Mouse (Mus musculus): ENCODE measurements around the gene 9330182L06Rik.
A peak's percentile ranks its signal among the peaks of the same experiment; 100 is the strongest.

9330182L06Rik gene

DNA sequence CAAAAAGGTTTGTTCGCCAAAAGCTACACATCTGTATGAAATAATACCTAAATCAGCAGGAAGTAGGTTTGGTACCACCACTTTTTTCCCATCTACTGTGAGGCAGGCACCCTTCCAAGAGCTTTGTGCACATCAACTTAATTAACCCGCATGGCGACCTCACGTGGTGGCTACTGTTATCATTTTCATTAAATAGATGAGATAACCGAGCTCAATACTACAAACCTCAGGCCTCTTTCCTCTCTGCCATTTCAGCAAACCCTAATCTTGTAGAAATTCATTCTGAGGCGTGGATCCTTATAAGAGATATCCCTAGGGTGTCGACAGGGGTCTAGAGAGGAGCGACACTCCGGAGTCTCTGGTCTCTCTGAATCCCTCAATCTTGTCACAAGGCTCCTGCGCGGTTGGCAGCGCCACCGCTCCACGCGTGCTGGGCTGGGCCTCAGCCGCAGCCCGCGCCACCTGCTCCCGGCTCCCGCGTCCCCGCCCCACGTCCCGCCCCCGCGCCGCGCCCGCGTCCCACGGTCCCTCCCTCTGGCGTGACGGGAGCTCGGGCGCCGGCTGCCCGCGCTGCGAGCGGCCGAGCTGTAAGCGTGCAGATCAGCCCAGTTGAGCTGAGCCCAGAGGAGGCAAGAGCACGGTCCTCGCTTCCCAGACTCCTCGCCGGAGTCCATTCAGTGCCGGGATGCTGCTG lies at the start of gene 9330182L06Rik:
Gene 9330182L06Rik (plus strand): TSS at position 533 of the 694 bp plus-strand sequence.
- peak; percentile 53 for DNase-seq

DNA sequence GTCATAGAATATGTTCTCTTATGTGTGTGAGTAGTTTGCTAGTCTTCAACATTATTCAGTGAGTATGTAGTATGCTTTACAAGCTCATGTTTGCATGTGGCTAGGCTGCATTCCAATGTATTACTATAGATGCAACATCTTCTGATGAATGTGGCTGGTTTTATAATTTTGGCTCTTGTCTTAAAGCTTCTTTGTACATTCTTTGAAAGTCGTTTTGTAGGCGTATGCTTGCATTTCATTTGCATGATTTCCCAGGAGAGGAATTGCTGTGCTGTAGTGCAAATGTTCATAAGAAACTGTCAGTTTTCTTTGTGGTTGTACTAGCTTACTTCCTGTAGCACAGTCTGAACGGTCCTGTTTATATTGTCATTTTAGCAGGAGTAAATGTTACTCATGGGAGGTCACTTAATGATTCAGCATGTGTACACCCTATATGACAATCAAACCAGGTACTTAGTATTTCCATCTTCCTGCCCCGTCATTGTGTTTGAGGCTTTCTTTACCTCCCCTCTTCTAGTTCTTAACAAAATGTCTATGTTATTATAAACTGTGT lies 38.4 kb upstream of the 9330182L06Rik start:
- DNase-seq, result no peak

DNA sequence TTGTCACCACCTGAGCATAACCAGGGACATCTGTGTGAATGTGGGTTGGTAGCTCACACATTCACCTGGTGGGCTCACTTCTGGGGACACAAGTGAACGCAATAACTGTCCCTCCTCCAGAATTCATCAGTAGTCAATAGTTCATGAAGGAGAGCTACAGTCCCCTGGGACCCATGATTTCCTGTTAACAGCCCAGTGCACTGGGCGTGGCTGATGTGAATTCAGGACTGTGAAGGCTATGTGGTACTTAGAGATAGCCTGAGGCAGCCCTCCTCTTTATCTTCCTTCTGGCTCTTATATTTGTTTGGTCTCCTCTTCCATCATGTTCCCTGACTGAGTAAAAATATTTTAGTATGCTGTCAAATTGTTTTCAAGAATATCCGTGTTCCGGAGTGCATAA lies 1.6 kb upstream of the 9330182L06Rik start:
- no peak for DNase-seq

DNA sequence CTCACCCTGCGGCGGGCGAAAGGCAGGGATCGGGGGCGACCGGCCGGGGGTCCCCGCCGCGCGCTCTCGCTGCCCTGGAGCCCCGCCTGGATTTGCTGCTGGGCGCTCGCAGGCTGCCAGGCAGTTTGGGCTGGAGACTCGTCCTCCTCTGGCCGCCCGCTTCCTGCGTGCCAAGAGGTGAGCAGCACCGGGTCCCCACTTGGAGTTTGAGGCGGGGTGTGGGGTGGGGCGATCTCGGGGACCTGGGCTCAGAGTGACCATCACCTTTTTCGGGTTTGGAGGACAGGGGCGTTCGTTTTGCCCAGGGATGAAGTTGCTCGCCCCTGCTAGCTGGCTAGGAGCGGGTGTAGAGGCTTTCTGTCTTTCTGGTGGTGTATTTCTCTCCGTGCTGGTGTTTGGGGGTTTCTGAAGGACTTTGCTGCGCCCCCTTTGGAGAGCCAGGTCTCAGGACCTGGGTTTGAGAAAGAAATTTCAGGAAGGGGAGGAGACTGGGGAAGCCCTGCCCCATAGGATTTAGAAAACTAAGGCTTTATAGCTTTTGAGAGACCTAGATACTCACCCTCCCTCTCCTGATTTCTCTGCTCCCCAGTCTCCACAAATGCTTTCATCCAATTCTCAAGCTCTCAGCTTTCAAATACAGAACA lies 484 bp downstream of the 9330182L06Rik start:
- DNase-seq, result peak; percentile 8

DNA sequence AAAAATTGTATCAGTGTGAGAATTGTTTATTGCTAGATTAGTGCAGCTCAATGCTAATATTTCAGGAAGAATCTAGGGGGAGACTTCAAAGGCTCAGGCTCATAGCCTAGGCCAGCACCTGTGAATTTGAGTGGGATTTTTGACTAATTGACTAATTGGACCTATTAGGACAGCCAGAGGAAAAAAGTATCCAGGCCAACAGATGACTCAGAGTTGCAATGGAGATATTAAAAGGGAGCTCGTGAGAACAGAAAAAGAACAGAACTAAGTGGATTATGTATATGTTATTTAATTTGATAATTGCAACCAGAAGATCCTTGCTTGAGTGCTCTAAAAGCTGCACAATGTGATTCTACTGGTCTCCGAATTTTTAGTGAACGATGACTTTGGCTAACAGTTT lies 3.7 kb downstream of the 9330182L06Rik start:
- DNase-seq, result no peak

DNA sequence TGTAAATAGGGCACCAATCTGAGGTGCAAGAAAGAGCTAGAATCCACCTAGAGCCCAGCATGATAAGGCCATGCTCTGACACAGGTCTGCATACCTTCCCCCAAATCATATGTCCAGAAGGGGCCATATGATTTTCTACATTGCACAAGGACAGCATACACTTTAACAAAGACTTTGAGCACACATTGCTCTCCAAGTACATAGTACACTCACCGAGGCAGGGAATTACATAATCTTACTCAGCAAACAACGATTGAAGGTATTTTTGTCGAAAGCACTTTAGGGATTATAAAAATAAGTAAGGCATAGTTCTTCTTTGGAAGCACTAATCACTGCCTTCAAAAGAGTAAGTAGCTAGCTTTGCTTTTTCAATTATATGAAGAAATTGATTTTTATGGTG lies 7.1 kb downstream of the 9330182L06Rik start:
- DNase-seq, result peak; percentile 35

DNA sequence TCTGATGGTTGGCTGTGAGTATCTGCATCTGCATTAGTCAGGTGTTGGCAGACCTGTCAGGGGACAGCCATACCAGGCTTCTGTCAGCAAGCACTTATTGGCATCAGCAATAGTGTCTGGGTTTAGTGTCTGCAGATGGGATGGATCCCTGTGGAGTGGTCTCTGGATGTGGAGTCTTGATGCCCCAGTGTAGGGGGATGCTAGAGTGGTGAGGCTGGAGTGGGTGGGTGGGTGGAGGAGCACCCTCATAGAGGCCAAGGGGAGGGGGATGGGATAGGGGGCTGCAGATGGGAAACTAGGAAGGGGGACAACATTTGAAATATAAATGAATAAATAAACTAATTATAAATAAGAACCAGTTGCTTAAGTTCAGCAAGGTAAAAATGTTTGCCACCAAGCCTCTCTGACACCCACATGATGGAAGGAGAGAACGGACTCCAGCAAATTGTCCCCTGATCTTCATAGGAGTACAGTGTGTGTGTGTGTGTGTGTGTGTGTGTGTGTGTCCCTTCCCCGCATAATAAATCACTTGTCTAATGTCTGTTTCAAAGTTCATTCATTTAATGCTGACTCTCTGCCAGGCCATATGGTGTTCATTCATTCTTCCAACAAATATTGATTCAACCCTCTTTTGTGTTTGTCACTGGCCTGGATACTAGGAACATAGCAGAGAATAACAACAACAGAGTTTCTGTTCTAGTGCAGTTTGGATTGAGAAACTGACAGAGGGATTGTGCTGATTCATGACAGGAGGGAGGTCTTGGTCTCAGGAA lies 30.0 kb downstream of the 9330182L06Rik start:
- no peak for DNase-seq

DNA sequence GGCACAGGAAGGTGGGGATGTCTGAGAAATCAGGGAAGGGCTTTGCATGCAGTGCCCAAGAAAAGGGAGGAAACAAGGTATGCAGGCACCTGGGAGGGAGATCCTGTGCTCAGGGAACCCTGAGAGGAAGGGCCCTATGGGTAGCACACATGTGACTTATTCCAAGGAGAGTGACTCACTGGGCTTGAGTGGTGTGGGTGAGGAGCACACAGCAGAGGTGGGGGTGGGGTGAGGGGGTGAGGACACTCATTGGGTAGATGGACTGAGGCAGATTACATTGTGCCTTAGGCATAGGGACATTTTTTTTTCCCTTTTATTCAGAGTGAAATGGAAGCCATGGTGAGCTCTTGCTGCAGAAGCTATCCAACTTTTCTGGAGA lies 30.6 kb downstream of the 9330182L06Rik start:
- peak; percentile 17 for DNase-seq

DNA sequence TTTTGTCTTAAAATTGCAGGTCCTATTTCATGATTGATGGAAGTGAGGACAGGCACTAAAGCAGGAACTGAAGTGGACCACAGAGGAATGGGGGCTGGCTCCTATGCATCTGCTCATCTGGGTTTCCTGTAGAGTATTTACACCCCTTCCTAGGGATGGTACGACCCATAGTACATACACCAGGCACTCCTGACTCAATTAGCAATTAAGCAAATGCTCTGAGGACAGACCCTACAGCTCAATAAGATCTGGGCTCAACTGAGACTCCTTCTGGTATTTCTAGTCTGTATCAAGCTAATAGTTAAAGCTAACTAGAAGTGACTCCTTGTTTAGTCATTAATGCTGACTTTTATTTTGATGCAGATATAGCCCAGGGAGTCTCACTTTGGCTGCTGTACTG lies 60.9 kb downstream of the 9330182L06Rik start:
- no peak for DNase-seq

DNA sequence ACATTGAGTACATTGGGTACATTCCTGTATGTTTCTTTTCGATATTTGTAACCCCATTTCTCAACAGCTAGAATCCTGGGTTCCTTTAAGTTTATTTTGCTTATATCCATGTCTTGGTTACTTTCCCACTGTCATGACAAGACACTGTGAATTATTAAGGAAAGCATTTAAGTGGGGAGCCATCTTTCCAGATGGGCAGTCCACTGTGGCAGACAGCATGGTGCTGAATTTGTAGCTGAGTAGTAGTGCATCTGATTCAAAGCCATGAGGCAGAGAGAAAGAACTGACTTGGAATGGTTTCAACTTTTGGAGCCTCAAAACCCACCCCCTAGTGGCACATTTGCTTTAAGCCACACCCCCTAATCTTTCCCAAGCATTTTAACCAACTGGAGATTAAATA lies 61.6 kb downstream of the 9330182L06Rik start:
- DNase-seq, result no peak

DNA sequence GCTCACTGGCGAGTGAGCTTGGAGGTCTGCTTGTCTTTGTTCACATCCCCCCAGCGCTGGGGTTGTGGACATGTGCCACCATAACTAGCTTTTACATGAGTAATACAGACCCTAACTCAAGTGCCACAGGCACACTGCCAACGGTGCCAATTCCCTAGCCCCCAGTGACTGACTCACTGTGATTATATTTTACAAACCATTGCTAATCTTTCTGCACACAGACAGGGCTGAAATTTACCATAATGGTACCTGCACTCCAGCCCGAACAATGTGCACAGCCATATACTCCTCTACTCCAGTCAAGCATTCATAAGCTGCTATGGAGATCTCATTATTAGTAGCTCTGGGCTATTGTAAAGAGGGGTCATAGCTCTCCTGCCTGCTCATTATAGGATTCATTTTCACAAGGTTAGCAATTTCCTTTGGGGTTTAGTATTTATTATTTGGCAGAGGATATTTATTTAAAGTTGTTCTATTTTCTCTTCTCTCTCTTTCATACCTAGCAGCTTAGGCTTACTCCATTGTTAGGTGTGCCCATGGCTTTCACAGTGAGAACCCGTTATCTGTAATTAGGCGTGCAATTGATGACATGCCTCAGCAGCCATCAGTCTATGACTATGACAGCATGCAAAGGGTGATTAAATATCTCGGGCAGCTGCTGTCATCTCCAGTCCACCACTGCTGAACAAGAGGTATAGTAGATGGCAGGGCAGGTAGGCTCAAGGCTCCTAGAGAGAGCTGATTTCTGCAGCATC lies 73.0 kb downstream of the 9330182L06Rik start:
- no peak for DNase-seq

DNA sequence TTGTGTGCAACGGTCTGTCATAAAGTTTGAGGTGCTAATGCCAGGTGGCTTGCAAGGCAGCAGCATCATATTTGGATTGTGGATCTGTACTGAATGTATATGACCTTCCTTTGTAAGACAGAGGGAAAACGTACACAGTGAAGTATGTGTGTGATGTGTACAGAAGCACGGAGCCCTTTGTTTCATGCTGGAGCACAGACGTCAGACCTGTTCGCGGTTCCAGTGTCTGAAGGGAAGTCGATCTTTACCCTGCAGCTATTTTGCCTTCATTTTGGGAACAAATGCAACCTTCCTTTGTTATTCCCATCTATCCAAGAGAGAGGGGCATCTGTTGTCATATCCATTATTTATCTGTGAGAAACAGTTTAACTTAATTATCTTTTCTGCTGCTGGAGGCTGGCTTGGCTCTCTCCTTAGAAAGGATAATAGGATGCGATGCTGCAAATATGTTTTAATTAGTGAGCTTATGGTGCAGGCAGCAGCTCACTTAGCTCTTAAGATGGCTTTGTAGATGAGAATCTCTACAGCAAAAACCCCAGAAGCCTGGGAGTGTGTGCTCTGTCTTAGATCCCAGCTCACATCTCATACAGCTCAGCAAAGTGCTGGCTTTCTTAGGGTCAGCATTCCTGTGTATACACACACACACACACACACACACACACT lies 73.7 kb downstream of the 9330182L06Rik start:
- no peak for DNase-seq

DNA sequence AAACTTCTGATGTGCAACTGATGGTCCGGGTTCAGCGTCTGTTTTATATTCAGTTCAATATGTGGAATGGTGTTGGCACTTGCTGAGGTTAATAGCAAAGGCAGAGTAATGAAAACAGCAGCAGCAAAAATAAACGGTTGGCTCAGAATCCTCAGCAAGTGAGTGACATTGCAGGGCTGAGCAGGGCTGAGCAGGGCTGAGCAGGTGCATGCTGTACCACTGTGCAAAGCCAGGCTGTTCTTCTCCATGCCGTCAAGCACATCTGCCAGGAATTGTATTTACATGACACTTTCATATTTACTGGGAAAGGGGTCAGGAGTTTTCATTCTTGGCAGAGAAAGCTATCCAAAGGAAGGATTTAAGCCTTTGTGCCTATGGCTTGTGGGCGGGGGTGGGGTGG lies 78.7 kb downstream of the 9330182L06Rik start:
- no peak for DNase-seq

DNA sequence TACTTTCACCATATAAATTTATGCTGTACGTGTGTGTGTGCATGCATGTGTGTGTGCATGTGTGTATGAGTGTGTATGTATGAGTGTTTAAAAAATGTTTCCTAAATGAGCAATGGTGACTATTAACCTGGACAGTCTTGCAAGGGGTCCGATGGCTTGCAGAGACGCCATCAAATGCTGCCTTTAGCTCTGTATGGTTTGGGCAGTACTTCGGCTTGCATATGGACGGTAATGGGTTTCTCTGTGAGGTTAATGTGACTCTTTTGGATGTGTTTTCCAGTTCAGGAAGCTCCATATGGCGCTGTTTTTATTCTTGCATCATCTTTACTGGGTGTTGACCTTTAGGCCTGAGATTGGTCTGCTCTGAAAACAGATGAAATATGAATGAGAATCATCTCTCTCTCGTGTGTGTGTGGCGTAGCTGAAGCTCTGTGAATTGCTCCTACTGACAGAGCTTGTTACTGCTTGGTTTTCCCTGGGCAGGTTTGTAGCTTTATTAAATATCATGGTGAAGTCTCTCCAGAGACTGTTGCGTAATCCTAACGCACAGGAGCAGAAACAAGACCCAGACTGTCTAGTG lies 79.2 kb downstream of the 9330182L06Rik start:
- no peak for DNase-seq

DNA sequence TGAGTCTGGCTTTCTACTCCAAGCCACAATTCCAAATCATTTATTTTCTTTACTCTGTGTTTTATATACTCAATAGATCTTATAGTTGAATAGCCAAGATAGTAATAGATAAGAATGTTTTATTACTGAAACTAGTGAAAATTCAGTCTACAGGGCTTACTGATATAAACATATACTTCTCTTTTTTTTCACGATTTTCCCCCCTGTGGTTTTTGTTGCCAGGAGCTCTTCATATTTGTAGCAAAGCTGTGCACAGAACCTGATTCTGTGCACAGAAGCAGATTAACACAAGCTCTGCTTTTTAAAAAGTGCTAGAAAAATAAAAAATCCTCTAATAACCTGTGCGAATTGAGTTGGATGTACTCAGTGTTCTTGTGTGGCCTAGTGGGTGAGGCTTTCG lies 79.7 kb downstream of the 9330182L06Rik start:
- DNase-seq, result no peak

DNA sequence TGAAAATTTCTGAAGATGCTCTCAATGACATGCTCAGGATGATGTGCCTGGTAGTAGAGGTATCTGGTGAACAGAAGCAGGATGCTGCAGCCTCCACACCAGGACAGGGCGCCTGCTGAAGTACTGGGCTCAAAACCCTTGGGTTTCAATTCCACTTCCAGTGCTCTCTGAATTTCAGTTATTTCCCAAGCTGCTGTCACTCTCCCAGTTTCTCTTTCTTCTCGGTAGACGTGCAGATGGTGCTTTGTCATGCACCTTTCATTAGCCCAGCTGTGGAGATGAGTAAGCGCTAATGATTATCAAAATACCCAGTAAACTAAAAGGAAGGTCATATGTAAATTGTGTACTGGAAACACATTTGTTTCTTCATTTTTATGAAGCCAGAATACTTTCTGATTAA lies 80.6 kb downstream of the 9330182L06Rik start:
- no peak for DNase-seq

DNA sequence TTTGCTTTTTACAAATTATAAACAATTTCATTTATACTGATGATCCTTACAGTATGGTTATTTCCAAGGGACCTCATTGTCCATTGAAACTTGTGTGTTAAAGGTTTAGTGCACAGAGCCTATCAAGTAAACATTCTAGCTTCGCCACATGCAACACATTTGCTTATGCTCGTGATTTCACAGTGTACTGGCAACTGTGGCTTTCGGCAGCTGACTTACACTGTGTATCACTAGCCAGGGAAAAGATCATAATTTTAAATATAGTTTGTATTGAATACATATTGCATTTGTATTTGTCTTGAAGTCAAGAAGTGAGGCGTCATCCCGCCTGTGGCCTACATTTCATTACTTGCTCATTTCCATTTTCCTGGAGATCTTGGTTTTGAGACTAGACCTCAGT lies 86.2 kb downstream of the 9330182L06Rik start:
- DNase-seq, result no peak

DNA sequence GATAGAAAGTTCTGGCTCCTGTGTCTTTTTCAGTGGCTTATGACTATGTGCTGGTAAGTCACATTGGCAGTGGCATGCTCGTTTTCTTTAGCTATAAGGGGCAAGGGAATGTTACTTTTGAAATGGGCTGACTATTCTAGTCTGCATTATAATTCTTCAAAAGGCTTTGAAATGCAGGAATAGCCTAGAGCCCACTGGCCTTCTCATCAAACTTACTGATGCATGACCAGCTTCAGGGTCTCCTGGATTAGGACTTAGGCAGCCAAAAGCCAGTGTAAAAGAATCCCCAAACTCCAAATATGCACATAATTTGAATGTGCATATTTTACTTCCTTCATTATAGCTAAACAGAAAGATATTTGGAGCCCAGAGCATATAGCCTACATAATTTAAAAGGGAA lies 86.7 kb downstream of the 9330182L06Rik start:
- no peak for DNase-seq

DNA sequence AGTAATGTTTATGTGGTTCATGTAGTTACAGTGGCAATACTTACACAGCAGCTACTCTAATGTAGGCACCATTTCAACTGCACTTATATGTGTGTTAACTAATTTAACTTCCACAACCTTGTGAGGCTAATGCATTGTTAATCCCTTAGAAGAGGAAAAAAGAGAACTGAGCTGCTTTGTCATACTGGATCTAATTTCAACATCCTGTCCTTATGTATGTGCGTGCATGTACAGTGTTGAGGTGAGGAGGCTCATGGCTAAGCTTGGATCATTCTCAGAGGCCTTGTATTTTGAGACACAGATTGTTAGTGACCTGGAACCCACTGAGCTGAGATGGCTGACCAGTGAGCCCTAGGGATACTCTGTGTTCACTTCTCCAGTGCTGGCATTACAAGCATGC lies 88.3 kb downstream of the 9330182L06Rik start:
- DNase-seq, result no peak

DNA sequence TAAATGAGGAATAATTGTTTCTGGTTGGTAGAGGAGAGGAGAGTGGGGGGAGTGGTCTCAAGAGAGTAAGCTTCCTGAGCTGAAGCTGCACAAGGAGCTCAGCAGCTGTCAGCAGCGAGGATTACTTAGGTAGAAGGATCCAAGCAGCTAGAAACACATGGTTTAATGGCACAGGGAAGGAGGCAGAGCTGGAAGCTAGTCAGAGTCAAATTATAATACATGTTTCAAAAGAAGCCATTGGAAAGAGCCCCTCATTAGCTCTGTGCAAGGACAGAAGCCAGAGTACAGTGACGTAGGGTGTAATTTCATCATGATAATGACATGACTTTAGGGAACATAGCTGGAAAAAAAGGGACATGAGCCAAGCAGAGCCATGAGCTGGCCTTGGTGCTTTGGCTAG lies 92.2 kb downstream of the 9330182L06Rik start:
- DNase-seq, result no peak

DNA sequence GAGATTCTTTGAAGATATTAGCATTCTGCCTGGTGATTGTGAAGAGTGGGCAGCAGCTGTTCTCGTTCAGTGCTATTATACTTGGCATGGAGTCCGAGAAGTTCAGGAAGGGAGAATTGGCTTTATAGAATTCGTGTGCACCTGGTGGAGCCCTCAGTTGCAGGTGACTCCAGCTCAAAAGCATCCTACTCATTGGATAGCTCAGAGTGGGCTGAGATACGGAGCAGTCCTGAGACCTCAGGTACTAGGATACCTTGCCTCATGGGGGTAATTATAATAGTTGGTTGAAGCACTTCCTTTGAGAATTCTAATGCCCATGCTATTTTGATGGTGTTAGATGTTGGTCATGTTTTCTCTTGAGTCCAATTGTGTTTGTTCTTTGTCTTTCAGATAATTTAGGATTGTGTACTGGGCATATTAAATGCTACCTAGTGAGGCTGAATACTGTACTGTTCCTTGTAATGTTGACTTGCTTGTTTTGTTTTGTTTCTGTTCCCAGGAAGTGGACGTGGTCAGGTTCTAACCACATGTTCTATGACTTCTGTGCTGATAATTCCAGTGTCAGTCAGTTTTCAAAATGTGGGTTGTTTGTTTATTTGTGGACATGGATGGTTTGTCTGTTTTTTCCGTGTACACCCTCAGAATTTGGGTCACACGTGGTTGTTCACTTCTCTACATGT lies 96.2 kb downstream of the 9330182L06Rik start:
- DNase-seq, result no peak
